Mouse (Mus musculus): ENCODE results near the gene Zfp114.

Gene Zfp114

GRCm38 (mm10) chr7:24174618-24175336 lies at the start of gene Zfp114:
TSS of gene Zfp114 (plus strand) at chr7:24175060.
- no peak for DNase-seq (ENCODE audit: low read depth, low spot score)

GRCm38 (mm10) chr7:24133425-24133995 lies 41.4 kb upstream of the Zfp114 start:
- DNase-seq (ENCODE audit: low read depth, low spot score): no peak

- DNase-seq (ENCODE audit: low read depth, low spot score): peak; percentile 56
These were observed 40.6 kb upstream of the Zfp114 start, which contains the start of gene Zfp235 for GRCm38 (mm10) chr7:24133996-24134828. TSS of gene Zfp235 (plus strand) at chr7:24134169.

GRCm38 (mm10) chr7:24142566-24142965 lies 32.3 kb upstream of the Zfp114 start:
- no peak for DNase-seq (ENCODE audit: low read depth, low spot score)

- DNase-seq (ENCODE audit: low read depth, low spot score): no peak
These were observed 21.6 kb upstream of the Zfp114 start for GRCm38 (mm10) chr7:24153272-24153671.

GRCm38 (mm10) chr7:24172191-24172590 lies 2.7 kb upstream of the Zfp114 start:
- DNase-seq (ENCODE audit: low read depth, low spot score): no peak

- no peak for DNase-seq (ENCODE audit: low read depth, low spot score)
These were observed 464 bp downstream of the Zfp114 start for GRCm38 (mm10) chr7:24175337-24175711.

GRCm38 (mm10) chr7:24187611-24188010 lies 12.8 kb downstream of the Zfp114 start:
- no peak for DNase-seq (ENCODE audit: low read depth, low spot score)

- DNase-seq (ENCODE audit: low read depth, low spot score): no peak
These were observed 14.2 kb downstream of the Zfp114 start for GRCm38 (mm10) chr7:24188901-24189570.

- no peak for DNase-seq (ENCODE audit: low read depth, low spot score)
These were observed 14.7 kb downstream of the Zfp114 start for GRCm38 (mm10) chr7:24189571-24189944.

GRCm38 (mm10) chr7:24191361-24191760 lies 16.5 kb downstream of the Zfp114 start:
- no peak for DNase-seq (ENCODE audit: low read depth, low spot score)

GRCm38 (mm10) chr7:24193157-24193556 lies 18.3 kb downstream of the Zfp114 start:
- DNase-seq (ENCODE audit: low read depth, low spot score): no peak

- DNase-seq (ENCODE audit: low read depth, low spot score): no peak
These were observed 22.1 kb downstream of the Zfp114 start for GRCm38 (mm10) chr7:24196961-24197360.

GRCm38 (mm10) chr7:24207488-24208261 lies 32.8 kb downstream of the Zfp114 start:
- DNase-seq (ENCODE audit: low read depth, low spot score): no peak

GRCm38 (mm10) chr7:24208282-24208886 lies 33.5 kb downstream of the Zfp114 start:
- DNase-seq (ENCODE audit: low read depth, low spot score): no peak

- DNase-seq (ENCODE audit: low read depth, low spot score): no peak
These were observed 35.4 kb downstream of the Zfp114 start for GRCm38 (mm10) chr7:24210296-24210695.

GRCm38 (mm10) chr7:24211343-24211742 lies 36.5 kb downstream of the Zfp114 start, which contains the start of gene Zfp111:
TSS of gene Zfp111 (minus strand) at chr7:24211443.
- no peak for DNase-seq (ENCODE audit: low read depth, low spot score)
